Mouse (Mus musculus): ENCODE results near the gene Ncam1. TPM values are rescaled to one million over a fixed set of nuclear protein-coding genes. Genes with fewer than 3 reads are reported as not detected.

The Ncam1 gene
- polyA plus RNA-seq (2017; shearing (Covaris generic)), result not detected

DNA sequence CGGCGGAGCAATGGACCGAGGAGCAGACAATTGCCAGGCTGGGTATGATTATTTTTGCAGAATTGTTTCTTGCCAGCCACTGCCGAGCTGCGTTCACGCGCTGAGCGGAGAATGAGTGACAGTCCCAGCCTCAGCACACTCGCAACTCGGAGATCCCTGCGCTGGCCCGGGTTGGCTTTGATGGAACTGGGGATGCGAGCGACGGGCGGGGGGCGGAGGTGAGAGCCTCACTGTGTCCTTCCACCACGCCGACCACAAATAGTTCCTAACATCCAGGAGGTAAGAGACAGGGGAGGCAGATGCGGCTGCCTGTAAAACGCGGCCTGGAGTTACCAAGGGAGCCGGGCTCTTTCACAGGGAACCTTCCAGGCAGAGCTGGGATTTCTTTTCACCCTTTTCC is at the start of gene Ncam1:
Gene Ncam1, minus strand, starts transcription at position 120 of the 400 bp plus-strand sequence.

DNA sequence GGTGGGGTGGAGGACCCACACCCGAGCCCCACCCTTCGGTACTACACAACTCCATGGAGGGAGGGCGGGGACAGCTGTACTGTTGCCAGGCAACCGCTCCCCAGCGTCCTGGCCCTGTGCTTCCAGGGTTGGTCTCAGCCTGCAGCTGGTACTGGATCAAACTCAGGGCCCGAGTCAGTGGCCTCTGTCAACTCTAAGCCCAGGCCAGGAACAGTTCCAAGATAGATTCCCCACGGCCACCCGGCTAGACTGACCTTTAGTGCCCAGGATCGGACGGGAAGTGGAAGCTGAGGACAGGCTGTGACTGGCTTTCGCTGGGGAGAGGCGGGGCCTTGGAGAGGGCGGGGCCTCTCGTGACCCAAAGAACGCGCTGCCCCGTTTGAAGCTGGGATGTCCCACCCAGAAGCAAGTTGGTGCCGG is 312.8 kb downstream of the Ncam1 start, which contains the start of gene Ttc12:
Gene Ttc12, minus strand, starts transcription at position 334 of the 420 bp plus-strand sequence.

